Mouse (Mus musculus) liver, embryonic 16.5 days (tissue): Measurements from ENCODE around the gene Fetub. TPM values are rescaled to one million over a fixed set of nuclear protein-coding genes. Genes with fewer than 3 reads are reported as not detected.
"Not testable (repeated sequence)": the region's sequence is repeated elsewhere in the genome, so short reads cannot be mapped to it uniquely, and the experiment has no call there.

ENCODE experiments used
- ATAC-seq: fragments of 200-750 bp; cut with Nextera tagmentation; 2 replicates; pipeline ENCODE4 v1.8.0; 2017; ENCODE audit warnings: low read depth, mild to moderate bottlenecking, moderate number of reproducible peaks, moderate library complexity
- H3K27ac ChIP-seq: fragments of 300-500 bp; sonication (generic); 2 replicates; pipeline ENCODE4 v1.5.1; 2014; ENCODE audit warnings: mild to moderate bottlenecking, low read length
- H3K27me3 ChIP-seq: fragments of 300-500 bp; sonication (generic); 2 replicates; pipeline ENCODE4 v1.6.1; 2014; ENCODE audit warnings: low read depth, low read length, mixed read lengths; ENCODE audit not compliant: control insufficient read depth, insufficient read depth
- H3K36me3 ChIP-seq: fragments of 300-500 bp; sonication (generic); 2 replicates; pipeline ENCODE4 v1.6.1; 2014; ENCODE audit warnings: mild to moderate bottlenecking; ENCODE audit not compliant: control insufficient read depth, insufficient read depth
- H3K4me1 ChIP-seq: fragments of 300-500 bp; sonication (generic); 2 replicates; pipeline ENCODE4 v1.6.1; 2014; ENCODE audit warnings: low read depth, low read length, mixed read lengths; ENCODE audit not compliant: control insufficient read depth
- H3K4me2 ChIP-seq: fragments of 300-500 bp; sonication (generic); 2 replicates; pipeline ENCODE4 v1.6.1; 2014; ENCODE audit warnings: low read depth, low read length, mixed read lengths
- H3K4me3 ChIP-seq: fragments of 300-500 bp; sonication (generic); 2 replicates; pipeline ENCODE4 v1.5.1; 2014; ENCODE audit warnings: low read depth, mild to moderate bottlenecking, low read length
- H3K9ac ChIP-seq: fragments of 300-500 bp; sonication (generic); 2 replicates; pipeline ENCODE4 v1.6.1; 2014; ENCODE audit warnings: low read depth, low read length
- H3K9me3 ChIP-seq: fragments of 300-500 bp; sonication (generic); replicated peaks from 2 replicates; pipeline ENCODE4 v1.6.1; 2016; ENCODE audit warnings: low read length; ENCODE audit not compliant: control insufficient read depth
- WGBS: fragments of 180-500 bp; shearing (Covaris S2); extraction: QIAGEN DNeasy Blood & Tissue Kit; methylation state at CpG from one replicate; pipeline ENCODE4 v1.1.7; 2014; ENCODE audit not compliant: insufficient replicate concordance; 5-methylcytosine and 5-hydroxymethylcytosine counted together
- polyA plus RNA-seq: library from polyadenylated mRNA; unstranded; fragments of >200 nt; fragmentation: Nextera tagmentation; extraction: Ambion mirVana; gene quantifications from 2 replicates; pipeline ENCODE4 v1.2.1, GENCODE M21; 2015

The Fetub gene
- polyA plus RNA-seq, 1 experiment from 2014 or later = 19.3 TPM

GRCm38 (mm10) chr16:22941825-22942476 lies 23.8 kb downstream of the Fetub start:
- not testable (repeated sequence) for H3K4me3 ChIP-seq, H3K27me3 ChIP-seq, H3K4me2 ChIP-seq, H3K9ac ChIP-seq, ATAC-seq, H3K9me3 ChIP-seq, H3K36me3 ChIP-seq, H3K4me1 ChIP-seq, H3K27ac ChIP-seq

GRCm38 (mm10) chr16:22947371-22947770 lies 29.2 kb downstream of the Fetub start:
- H3K9me3 ChIP-seq = no peaks in the 10 kb centered on the region
- WGBS = 56% methylated on average over 2 of the region's 2 CpGs
- ATAC-seq = no peak
- H3K4me1 ChIP-seq = no peaks in the 10 kb centered on the region
- no peak overlapping the region for H3K4me2 ChIP-seq
- no peak overlapping the region for H3K27ac ChIP-seq
- H3K27me3 ChIP-seq = no peaks in the 10 kb centered on the region
- no peaks in the 10 kb centered on the region for H3K36me3 ChIP-seq
- no peak overlapping the region for H3K9ac ChIP-seq
- no peak overlapping the region for H3K4me3 ChIP-seq

- no peaks in the 10 kb centered on the region for H3K9me3 ChIP-seq
- H3K9ac ChIP-seq = no peak within 1 kb of the TSS
- H3K27ac ChIP-seq = no peak within 1 kb of the TSS
- H3K4me3 ChIP-seq = no peak within 1 kb of the TSS
- H3K36me3 ChIP-seq = no peaks in the 10 kb centered on the region
- no peaks in the 10 kb centered on the region for H3K27me3 ChIP-seq
- WGBS = 68% methylated on average over 6 of the region's 6 CpGs
- ATAC-seq = peak; percentile 32; the same call in 1 of the 2 replicates
- no peaks in the 10 kb centered on the region for H3K4me1 ChIP-seq
- no peak within 1 kb of the TSS for H3K4me2 ChIP-seq
Observed at GRCm38 (mm10) chr16:22950840-22951395, 32.8 kb downstream of the Fetub start, which contains the start of gene Hrg. TSS of gene Hrg (plus strand) at chr16:22951072.

- 22% methylated on average over 4 of the region's 4 CpGs for WGBS
- no peaks in the 10 kb centered on the region for H3K27me3 ChIP-seq
- no peaks in the 10 kb centered on the region for H3K4me1 ChIP-seq
- H3K9ac ChIP-seq = no peak overlapping the region
- no peak overlapping the region for H3K27ac ChIP-seq
- no peak overlapping the region for H3K4me3 ChIP-seq
- ATAC-seq = no peak
- H3K36me3 ChIP-seq = no peaks in the 10 kb centered on the region
- no peak overlapping the region for H3K4me2 ChIP-seq
- H3K9me3 ChIP-seq = no peaks in the 10 kb centered on the region
Observed at GRCm38 (mm10) chr16:22953069-22953468, 34.9 kb downstream of the Fetub start.

DNA sequence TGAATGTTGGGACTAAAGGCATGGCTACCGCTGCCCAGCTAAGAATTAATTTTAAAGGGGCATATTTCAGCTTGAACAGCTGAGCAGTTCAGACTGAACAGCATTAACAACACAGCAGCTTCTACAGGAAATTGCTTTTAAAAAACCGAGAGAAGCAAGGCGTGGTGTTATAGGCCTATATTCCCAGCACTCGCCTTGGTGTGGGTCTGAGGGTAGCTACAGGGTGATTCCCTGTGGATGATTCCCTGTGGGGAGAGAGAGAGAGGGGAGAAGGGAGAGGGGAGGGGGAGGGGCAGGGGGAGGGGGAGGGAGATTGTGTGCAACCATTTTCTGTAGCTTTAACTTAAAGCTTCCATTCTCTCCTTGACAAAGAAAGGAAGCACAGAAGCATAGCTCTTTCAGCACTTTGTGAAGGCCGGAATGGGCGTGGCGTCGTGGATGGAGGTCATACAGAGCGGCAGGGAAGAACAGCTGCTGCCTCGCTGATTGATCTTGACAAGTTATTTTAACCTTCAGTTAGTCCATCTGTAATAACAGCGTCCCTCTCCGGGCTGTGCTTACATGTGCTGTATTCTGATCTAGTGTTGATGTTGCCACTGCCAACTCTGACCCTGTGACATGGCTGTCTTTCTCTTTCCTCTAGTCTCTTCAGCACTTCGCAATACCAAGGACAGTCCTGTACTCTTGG lies 37.4 kb downstream of the Fetub start:
- WGBS = 54% methylated on average over 13 of the region's 13 CpGs
- Histone ChIP-seq H3K9me3 (no peaks in the 10 kb centered on the region), H3K9ac (no peak overlapping the region), H3K27me3 (no peaks in the 10 kb centered on the region), H3K27ac (no peak overlapping the region), H3K4me2 (no peak overlapping the region), H3K36me3 (no peaks in the 10 kb centered on the region), H3K4me1 (no peaks in the 10 kb centered on the region), H3K4me3 (no peak overlapping the region)
- ATAC-seq = no peak

DNA sequence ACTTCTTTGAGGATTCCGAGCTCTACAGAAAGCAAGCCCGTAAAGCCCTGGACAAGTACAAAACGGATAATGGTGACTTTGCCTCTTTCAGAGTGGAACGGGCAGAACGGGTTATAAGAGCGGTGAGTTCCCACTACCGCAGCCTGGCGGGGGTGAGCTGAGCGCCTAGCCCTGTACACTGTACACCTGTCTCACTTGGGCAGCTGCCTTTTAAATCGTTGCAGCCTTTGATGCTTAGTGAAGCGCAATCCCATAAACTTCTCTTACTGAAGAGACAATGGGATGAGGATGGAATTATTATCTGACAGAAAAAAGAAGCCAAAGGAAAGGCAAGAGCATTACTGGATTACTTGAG lies 37.9 kb downstream of the Fetub start:
- 79% methylated on average over 11 of the region's 11 CpGs for WGBS
- no peak overlapping the region for H3K9ac ChIP-seq
- no peak overlapping the region for H3K4me2 ChIP-seq
- H3K27me3 ChIP-seq = no peaks in the 10 kb centered on the region
- no peaks in the 10 kb centered on the region for H3K4me1 ChIP-seq
- no peak overlapping the region for H3K27ac ChIP-seq
- H3K4me3 ChIP-seq = no peak overlapping the region
- H3K9me3 ChIP-seq = no peaks in the 10 kb centered on the region
- no peak for ATAC-seq
- no peaks in the 10 kb centered on the region for H3K36me3 ChIP-seq

GRCm38 (mm10) chr16:22961073-22961472 lies 42.9 kb downstream of the Fetub start:
- no peak overlapping the region for H3K9ac ChIP-seq
- WGBS = 67% methylated on average over 8 of the region's 8 CpGs
- no peak overlapping the region for H3K4me3 ChIP-seq
- ATAC-seq = no peak
- no peaks in the 10 kb centered on the region for H3K36me3 ChIP-seq
- no peaks in the 10 kb centered on the region for H3K9me3 ChIP-seq
- H3K4me1 ChIP-seq = no peaks in the 10 kb centered on the region
- H3K27ac ChIP-seq = no peak overlapping the region
- no peaks in the 10 kb centered on the region for H3K27me3 ChIP-seq
- no peak overlapping the region for H3K4me2 ChIP-seq

GRCm38 (mm10) chr16:22962256-22962655 lies 44.1 kb downstream of the Fetub start:
- WGBS = 60% methylated on average over 5 of the region's 5 CpGs
- Histone ChIP-seq H3K27me3 (no peaks in the 10 kb centered on the region), H3K4me3 (no peak overlapping the region), H3K4me2 (no peak overlapping the region), H3K9ac (no peak overlapping the region), H3K9me3 (no peaks in the 10 kb centered on the region), H3K4me1 (no peaks in the 10 kb centered on the region), H3K36me3 (no peaks in the 10 kb centered on the region), H3K27ac (no peak overlapping the region)
- ATAC-seq = no peak

GRCm38 (mm10) chr16:22963293-22963692 lies 45.2 kb downstream of the Fetub start:
- Histone ChIP-seq H3K27me3 (no peaks in the 10 kb centered on the region), H3K4me1 (no peaks in the 10 kb centered on the region), H3K4me3 (no peak overlapping the region), H3K9ac (no peak overlapping the region), H3K4me2 (no peak overlapping the region), H3K27ac (no peak overlapping the region), H3K9me3 (no peaks in the 10 kb centered on the region), H3K36me3 (no peaks in the 10 kb centered on the region)
- ATAC-seq = no peak
